ENCODE assay signal across 25 mouse cellular contexts in the genomic region with DNA sequence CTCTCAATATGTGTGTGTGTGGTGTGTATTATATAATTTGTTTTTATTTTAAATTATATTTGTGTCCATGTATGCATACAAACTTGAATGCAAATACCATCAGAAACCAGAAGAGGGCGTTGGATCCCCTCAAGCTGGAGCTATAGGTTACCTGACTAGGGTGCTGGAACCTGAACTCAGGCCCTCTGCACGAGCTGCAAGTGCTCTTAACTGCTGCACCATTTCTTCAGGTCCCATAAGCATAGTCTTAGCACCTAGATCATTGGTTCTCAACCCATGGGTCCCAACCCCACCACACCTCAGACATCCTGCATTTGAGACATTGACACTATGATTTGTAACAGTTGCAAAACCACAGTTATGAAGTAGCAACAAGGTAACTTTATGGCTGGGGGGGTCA. TPM values are rescaled to one million over a fixed set of nuclear protein-coding genes. Genes with fewer than 3 reads are reported as not detected.
DNase-seq lines count a peak whose midpoint lies in the region; ATAC-seq and TF ChIP-seq lines count a peak whose summit lies in the region.
"Had no signal": no experiment of that assay in that cellular context is flagged by ENCODE, and none has a peak within 500 bp of the region (broad histone marks: within the 10 kb centered on the region; RNA-seq: fewer than 3 reads in every experiment).

No protein-coding gene starts in this region.

- H3K4me1 ChIP-seq in spleen, adult 2 months (ENCODE audit: control insufficient read depth, insufficient read depth, insufficient read length), result peaks cover 45% of the 10 kb centered on the region; the same call in 1 of the 2 replicates
- no peaks in the 10 kb centered on the region for H3K4me1 ChIP-seq in stomach, postnatal 0 days (replicated peaks; ENCODE audit: control insufficient read depth, insufficient read depth)

- ATAC-seq in stomach, postnatal 0 days (ENCODE audit: low FRiP score, low TSS enrichment), result no peak
- ATAC-seq: forebrain, postnatal 0 days; intestine, embryonic 16.5 days had no signal

- peaks cover 13% of the 10 kb centered on the region for H3K36me3 ChIP-seq in spleen, adult 2 months (ENCODE audit: control insufficient read depth, insufficient read depth, low read length)
- no peaks in the 10 kb centered on the region for H3K36me3 ChIP-seq in stomach, postnatal 0 days (ENCODE audit: control insufficient read depth, insufficient read depth, low read length)
- H3K36me3 ChIP-seq: embryonic facial prominence, embryonic 15.5 days; heart, embryonic 13.5 days; hindbrain, embryonic 13.5 days had no signal

- no peak overlapping the region for H3K4me2 ChIP-seq in stomach, postnatal 0 days (replicated peaks; ENCODE audit: low read depth)
- H3K4me2 ChIP-seq: embryonic facial prominence, embryonic 15.5 days; heart, embryonic 13.5 days; hindbrain, embryonic 13.5 days had no signal

- DNase-seq in layer of hippocampus, adult 2 months (ENCODE audit: low spot score in 2 of 2), result no peak
- no peak for DNase-seq in layer of hippocampus, postnatal 10 days (ENCODE audit: low spot score in 2 of 2)
- DNase-seq in spleen, adult 2 months (ENCODE audit: low read depth in 1 of 2, low spot score in 2 of 2), result no peak
- no peak for DNase-seq in spleen, postnatal 4 days (ENCODE audit: low spot score in 2 of 2)
- peak; percentile 45 for DNase-seq in R1 (ENCODE audit: low read depth, low spot score)
- no peak for DNase-seq in stomach, postnatal 0 days (ENCODE audit: low spot score)
- no peak for DNase-seq in cerebellum, adult 9-11 months
- DNase-seq: adrenal gland, postnatal 14 days; cerebellum, adult 11-12 months; cerebellum, postnatal 36 days; forebrain, postnatal 0 days; kidney, postnatal 10 days; left cerebral cortex, postnatal 4 days; liver; retina, postnatal 1 day had no signal

- WGBS in spleen, adult 2 months, result 71% methylated on average over 2 of the region's 2 CpGs
- WGBS in stomach, postnatal 0 days, result 55% methylated on average over 2 of the region's 2 CpGs

- H3K4me3 ChIP-seq in layer of hippocampus, adult 2 months, result no peak overlapping the region
- H3K4me3 ChIP-seq in spleen, adult 2 months (ENCODE audit: extremely low read depth, insufficient read depth, insufficient read length), result no peak overlapping the region
- no peak overlapping the region for H3K4me3 ChIP-seq in stomach, postnatal 0 days (ENCODE audit: low read depth, low read length)
- H3K4me3 ChIP-seq: embryonic facial prominence, embryonic 15.5 days; heart, embryonic 13.5 days; hindbrain, embryonic 13.5 days had no signal

- H3K27me3 ChIP-seq in spleen, adult 2 months (ENCODE audit: control insufficient read depth, insufficient read depth, low read length), result no peaks in the 10 kb centered on the region
- no peaks in the 10 kb centered on the region for H3K27me3 ChIP-seq in stomach, postnatal 0 days (ENCODE audit: control insufficient read depth, insufficient read depth, low read length)

- no peak for TF ChIP-seq POLR2A in spleen, adult 2 months (IDR thresholded peaks at IDR 0.05; ENCODE audit: low read depth, low read length)

- H3K27ac ChIP-seq in layer of hippocampus, adult 2 months, result no peak overlapping the region
- peak overlapping the region; percentile 24 for H3K27ac ChIP-seq in spleen, adult 2 months (ENCODE audit: insufficient read depth, low read length)
- H3K27ac ChIP-seq in stomach, postnatal 0 days (replicated peaks), result no peak overlapping the region
- H3K27ac ChIP-seq: embryonic facial prominence, embryonic 15.5 days; heart, embryonic 13.5 days; hindbrain, embryonic 13.5 days had no signal

- no peak for TF ChIP-seq EP300 in stomach, postnatal 0 days (optimal IDR thresholded peaks at IDR 0.05)

- peak; percentile 29 for TF ChIP-seq CTCF in layer of hippocampus, adult 2 months (conservative IDR thresholded peaks at IDR 0.05)
- peak; percentile 2; the same call in 1 of the 2 replicates for TF ChIP-seq CTCF in spleen, adult 2 months (IDR thresholded peaks at IDR 0.05; ENCODE audit: extremely low read depth, insufficient read depth, insufficient read length, insufficient replicate concordance)
- TF ChIP-seq CTCF in stomach, postnatal 0 days (IDR thresholded peaks at IDR 0.05; ENCODE audit: low read depth), result 0 out of 2 replicates have a peak, but pooled peaks have one; percentile 8

- no peak overlapping the region for H3K9ac ChIP-seq in stomach, postnatal 0 days (ENCODE audit: low read length)
- H3K9ac ChIP-seq: embryonic facial prominence, embryonic 15.5 days; forebrain, postnatal 0 days; heart, embryonic 13.5 days; hindbrain, embryonic 13.5 days had no signal

- no peaks in the 10 kb centered on the region for H3K9me3 ChIP-seq in stomach, postnatal 0 days (ENCODE audit: control insufficient read depth, low read length)
- H3K9me3 ChIP-seq: embryonic facial prominence, embryonic 15.5 days; heart, embryonic 13.5 days; hindbrain, embryonic 13.5 days had no signal

RNA-seq across cellular contexts. Expression of a gene that starts 2.5 kb away (rescaled TPM):
- under 1 TPM; 0.76 to 0.77 TPM for total RNA-seq in layer of hippocampus, adult 2 months (2021)
- 1 to 10 TPM in 1 of 2 experiments, under 1 TPM in 1; 0.74 to 1.2 TPM for total RNA-seq in layer of hippocampus, postnatal 10 days (2021)
- 531 and 756 TPM in 2 replicates for polyA plus RNA-seq in spleen, adult 2 months (2012; rRNA removed)
- 0.63 and 0.78 TPM in 2 replicates for polyA plus RNA-seq in stomach, postnatal 0 days (2015; fragmentation: Nextera tagmentation; extraction: Ambion mirVana)

RNA-seq across cellular contexts. Expression of a gene that starts 3.5 kb away (rescaled TPM):
- total RNA-seq in layer of hippocampus, adult 2 months (2021), result 1 to 10 TPM; 6.2 to 8.6 TPM
- 10 to 100 TPM; 15.6 to 17.2 TPM for total RNA-seq in layer of hippocampus, postnatal 10 days (2021)
- polyA plus RNA-seq in spleen, adult 2 months (2012; rRNA removed), result 109 and 112 TPM in 2 replicates
- 17.5 and 19.3 TPM in 2 replicates for polyA plus RNA-seq in stomach, postnatal 0 days (2015; fragmentation: Nextera tagmentation; extraction: Ambion mirVana)

RNA-seq across cellular contexts. Expression of a gene that starts 10.1 kb away (rescaled TPM):
- total RNA-seq in layer of hippocampus, adult 2 months (2021), result not detected
- not detected for total RNA-seq in layer of hippocampus, postnatal 10 days (2021)
- polyA plus RNA-seq in spleen, adult 2 months (2012; rRNA removed), result 7.5 and 13.2 TPM in 2 replicates
- 0.32 and 0.40 TPM in 2 replicates for polyA plus RNA-seq in stomach, postnatal 0 days (2015; fragmentation: Nextera tagmentation; extraction: Ambion mirVana)
- total RNA-seq: gastrocnemius, adult 18-20 months; layer of hippocampus, adult 18-20 months; midbrain, postnatal 0 days had no signal
- polyA plus RNA-seq: forebrain, postnatal 0 days; hindbrain, embryonic 13.5 days had no signal

RNA-seq across cellular contexts. Expression of a gene that starts 13.4 kb away (rescaled TPM):
- under 1 TPM; 0.54 to 0.59 TPM for total RNA-seq in layer of hippocampus, adult 2 months (2021)
- total RNA-seq in layer of hippocampus, postnatal 10 days (2021), result under 1 TPM; 0.43 to 0.71 TPM
- 24.8 and 26.8 TPM in 2 replicates for polyA plus RNA-seq in spleen, adult 2 months (2012; rRNA removed)
- polyA plus RNA-seq in stomach, postnatal 0 days (2015; fragmentation: Nextera tagmentation; extraction: Ambion mirVana), result 0.11 and 0.16 TPM in 2 replicates
- total RNA-seq: forebrain, postnatal 0 days; granulocyte monocyte progenitor cell, adult 5-6 weeks; heart, postnatal 25 days had no signal
- polyA plus RNA-seq: heart, embryonic 13.5 days; lung, embryonic 16.5 days had no signal

RNA-seq across cellular contexts. Expression of a gene that starts 15.9 kb away (rescaled TPM):
- 10 to 100 TPM; 11.1 to 11.8 TPM for total RNA-seq in layer of hippocampus, adult 2 months (2021)
- 10 to 100 TPM; 10.3 to 10.5 TPM for total RNA-seq in layer of hippocampus, postnatal 10 days (2021)
- polyA plus RNA-seq in spleen, adult 2 months (2012; rRNA removed), result 8.3 and 10.2 TPM in 2 replicates
- polyA plus RNA-seq in stomach, postnatal 0 days (2015; fragmentation: Nextera tagmentation; extraction: Ambion mirVana), result 24.3 and 25.2 TPM in 2 replicates
